Mouse (Mus musculus) kidney, adult 2 months (tissue): ENCODE results near the gene St3gal4.

ENCODE experiments used
- CTCF ChIP-seq: fragments of 200-500 bp; conservative IDR thresholded peaks from 2 replicates; pipeline ENCODE4 v1.5.1; 2011; ENCODE audit warnings: low read depth, mild to moderate bottlenecking, control low read depth, low read length, moderate library complexity, mixed read lengths; ENCODE audit not compliant: insufficient read depth, insufficient read length
- POLR2A ChIP-seq: fragments of 200-500 bp; IDR thresholded peaks from one replicate; pipeline ENCODE4 v1.6.1; 2011; ENCODE audit warnings: low read depth, low read length, control low read depth

GRCm38 (mm10) chr9:35123804-35124677 is 5.0 kb upstream of the St3gal4 start:
- no peak for TF ChIP-seq CTCF
- TF ChIP-seq POLR2A = no peak
